Mouse (Mus musculus): ENCODE results near the gene 9330161L09Rik. TPM values are rescaled to one million over a fixed set of nuclear protein-coding genes. Genes with fewer than 3 reads are reported as not detected.
"Not testable (repeated sequence)": the region's sequence is repeated elsewhere in the genome, so short reads cannot be mapped to it uniquely, and the experiment has no call there.

The 9330161L09Rik gene
- polyA plus RNA-seq (2012; rRNA removed) (0.10 and 0.15 TPM in 2 replicates), polyA plus RNA-seq (2014; fragmentation: Nextera tagmentation; extraction: Ambion mirVana) (0.10 TPM in 1 of 2 replicates, not detected in the other)

- H3K9me3 ChIP-seq (ENCODE audit: control insufficient read depth, low read length) = no peaks in the 10 kb centered on the region
- H3K4me2 ChIP-seq (ENCODE audit: low read depth) = no peak within 1 kb of the TSS
- no peak within 1 kb of the TSS for H3K4me3 ChIP-seq (ENCODE audit: insufficient read depth in 1 of 2, low read depth in 2 of 2, low read length in 2 of 2)
- peaks cover 83% of the 10 kb centered on the region for H3K36me3 ChIP-seq (replicated peaks; ENCODE audit: control insufficient read depth, insufficient read depth, low read depth)
- no peak for DNase-seq (ENCODE audit: low read depth in 3 of 3, low spot score in 3 of 3)
- ATAC-seq (ENCODE audit: insufficient read depth) = no peak
- no peak within 1 kb of the TSS for H3K9ac ChIP-seq (replicated peaks)
- no peak within 1 kb of the TSS for H3K27ac ChIP-seq
- TF ChIP-seq CTCF (IDR thresholded peaks at IDR 0.05; ENCODE audit: low read depth) (no peak), EP300 (IDR thresholded peaks at IDR 0.05; ENCODE audit: low read depth) (no peak)
- H3K4me1 ChIP-seq (replicated peaks; ENCODE audit: control insufficient read depth in 2 of 2, insufficient read depth in 2 of 2, low read length in 1 of 2) = no peaks in the 10 kb centered on the region
- no peaks in the 10 kb centered on the region for H3K27me3 ChIP-seq (ENCODE audit: control insufficient read depth, insufficient read depth, low read length)
- WGBS (ENCODE audit: insufficient replicate concordance) = 89% methylated on average over 4 of the region's 4 CpGs
Measured at GRCm38 (mm10) chr12:103407720-103408119, at the start of gene 9330161L09Rik. Gene 9330161L09Rik (minus strand): TSS chr12:103407820.

GRCm38 (mm10) chr12:103457140-103457539 lies 49.5 kb upstream of the 9330161L09Rik start, which contains the start of gene Ifi27l2b:
Gene Ifi27l2b (minus strand): TSS chr12:103457223.
- Histone ChIP-seq H3K9me3 (ENCODE audit: control insufficient read depth, low read length) (no peaks in the 10 kb centered on the region), H3K27me3 (ENCODE audit: control insufficient read depth, insufficient read depth, low read length) (no peaks in the 10 kb centered on the region), H3K4me3 (ENCODE audit: insufficient read depth in 1 of 2, low read depth in 2 of 2, low read length in 2 of 2) (no peak within 1 kb of the TSS), H3K9ac (replicated peaks) (no peak within 1 kb of the TSS), H3K4me2 (ENCODE audit: low read depth) (no peak within 1 kb of the TSS), H3K4me1 (replicated peaks; ENCODE audit: control insufficient read depth in 2 of 2, insufficient read depth in 2 of 2, low read length in 1 of 2) (no peaks in the 10 kb centered on the region), H3K27ac (no peak within 1 kb of the TSS), H3K36me3 (replicated peaks; ENCODE audit: control insufficient read depth, insufficient read depth, low read depth) (no peaks in the 10 kb centered on the region)
- TF ChIP-seq CTCF (IDR thresholded peaks at IDR 0.05; ENCODE audit: low read depth) = no peak
- no peak for TF ChIP-seq EP300 (IDR thresholded peaks at IDR 0.05; ENCODE audit: low read depth)
- ATAC-seq (ENCODE audit: insufficient read depth) (no peak), DNase-seq (ENCODE audit: low read depth in 3 of 3, low spot score in 3 of 3) (no peak)
- WGBS (ENCODE audit: insufficient replicate concordance) = 41% methylated on average over 3 of the region's 3 CpGs

- not testable (repeated sequence) for DNase-seq (ENCODE audit: low read depth in 3 of 3, low spot score in 3 of 3); ATAC-seq (ENCODE audit: insufficient read depth)
Measured at GRCm38 (mm10) chr12:103456727-103457126, 49.1 kb upstream of the 9330161L09Rik start.

GRCm38 (mm10) chr12:103453361-103453760 lies 45.7 kb upstream of the 9330161L09Rik start:
- H3K4me2 ChIP-seq (ENCODE audit: low read depth) = no peak overlapping the region
- no peaks in the 10 kb centered on the region for H3K9me3 ChIP-seq (ENCODE audit: control insufficient read depth, low read length)
- H3K36me3 ChIP-seq (replicated peaks; ENCODE audit: control insufficient read depth, insufficient read depth, low read depth) = no peaks in the 10 kb centered on the region
- H3K27ac ChIP-seq = no peak overlapping the region
- no peak overlapping the region for H3K4me3 ChIP-seq (ENCODE audit: insufficient read depth in 1 of 2, low read depth in 2 of 2, low read length in 2 of 2)
- H3K9ac ChIP-seq (replicated peaks) = no peak overlapping the region
- ATAC-seq (ENCODE audit: insufficient read depth) (no peak), DNase-seq (ENCODE audit: low read depth in 3 of 3, low spot score in 3 of 3) (no peak)
- H3K4me1 ChIP-seq (replicated peaks; ENCODE audit: control insufficient read depth in 2 of 2, insufficient read depth in 2 of 2, low read length in 1 of 2) = no peaks in the 10 kb centered on the region
- no peaks in the 10 kb centered on the region for H3K27me3 ChIP-seq (ENCODE audit: control insufficient read depth, insufficient read depth, low read length)
- TF ChIP-seq CTCF (IDR thresholded peaks at IDR 0.05; ENCODE audit: low read depth) = no peak
- no peak for TF ChIP-seq EP300 (IDR thresholded peaks at IDR 0.05; ENCODE audit: low read depth)

More at GRCm38 (mm10) chr12:103456727-103457126, 49.1 kb upstream of the 9330161L09Rik start:
- not testable (repeated sequence) for H3K4me2 ChIP-seq (ENCODE audit: low read depth); H3K9ac ChIP-seq (replicated peaks); H3K4me3 ChIP-seq (ENCODE audit: insufficient read depth in 1 of 2, low read depth in 2 of 2, low read length in 2 of 2); H3K36me3 ChIP-seq (replicated peaks; ENCODE audit: control insufficient read depth, insufficient read depth, low read depth); H3K4me1 ChIP-seq (replicated peaks; ENCODE audit: control insufficient read depth in 2 of 2, insufficient read depth in 2 of 2, low read length in 1 of 2); H3K27ac ChIP-seq; H3K9me3 ChIP-seq (ENCODE audit: control insufficient read depth, low read length); H3K27me3 ChIP-seq (ENCODE audit: control insufficient read depth, insufficient read depth, low read length)
- no CpG with 5 or more reads among the region's 1 CpGs for WGBS (ENCODE audit: insufficient replicate concordance)

- Histone ChIP-seq H3K4me1 (replicated peaks; ENCODE audit: control insufficient read depth in 2 of 2, insufficient read depth in 2 of 2, low read length in 1 of 2) (no peaks in the 10 kb centered on the region), H3K4me2 (ENCODE audit: low read depth) (no peak overlapping the region), H3K9ac (replicated peaks) (no peak overlapping the region), H3K9me3 (ENCODE audit: control insufficient read depth, low read length) (no peaks in the 10 kb centered on the region), H3K4me3 (ENCODE audit: insufficient read depth in 1 of 2, low read depth in 2 of 2, low read length in 2 of 2) (no peak overlapping the region), H3K27ac (no peak overlapping the region), H3K27me3 (ENCODE audit: control insufficient read depth, insufficient read depth, low read length) (no peaks in the 10 kb centered on the region), H3K36me3 (replicated peaks; ENCODE audit: control insufficient read depth, insufficient read depth, low read depth) (no peaks in the 10 kb centered on the region)
- ATAC-seq (ENCODE audit: insufficient read depth) (no peak), DNase-seq (ENCODE audit: low read depth in 3 of 3, low spot score in 3 of 3) (no peak)
- 59% methylated on average over 3 of the region's 3 CpGs for WGBS (ENCODE audit: insufficient replicate concordance)
- TF ChIP-seq EP300 (IDR thresholded peaks at IDR 0.05; ENCODE audit: low read depth) (no peak), CTCF (IDR thresholded peaks at IDR 0.05; ENCODE audit: low read depth) (no peak)
Measured at GRCm38 (mm10) chr12:103445060-103445459, 37.4 kb upstream of the 9330161L09Rik start.

GRCm38 (mm10) chr12:103444261-103444660 lies 36.6 kb upstream of the 9330161L09Rik start:
- H3K36me3 ChIP-seq (replicated peaks; ENCODE audit: control insufficient read depth, insufficient read depth, low read depth); H3K4me1 ChIP-seq (replicated peaks; ENCODE audit: control insufficient read depth in 2 of 2, insufficient read depth in 2 of 2, low read length in 1 of 2); H3K4me2 ChIP-seq (ENCODE audit: low read depth); H3K4me3 ChIP-seq (ENCODE audit: insufficient read depth in 1 of 2, low read depth in 2 of 2, low read length in 2 of 2); H3K27me3 ChIP-seq (ENCODE audit: control insufficient read depth, insufficient read depth, low read length); H3K27ac ChIP-seq; H3K9me3 ChIP-seq (ENCODE audit: control insufficient read depth, low read length); DNase-seq (ENCODE audit: low read depth in 3 of 3, low spot score in 3 of 3); ATAC-seq (ENCODE audit: insufficient read depth); H3K9ac ChIP-seq (replicated peaks): not testable (repeated sequence)
- WGBS (ENCODE audit: insufficient replicate concordance) = 30% methylated on average over 6 of the region's 7 CpGs

Data from liver, embryonic 14.5 days (tissue).